Mouse (Mus musculus) bone marrow, adult 2 months (tissue): ENCODE data around the gene Fbxw2. TPM values are rescaled to one million over a fixed set of nuclear protein-coding genes. Genes with fewer than 3 reads are reported as not detected.

Source experiments
- H3K27ac ChIP-seq: fragments of 200-500 bp; 2 replicates; pipeline ENCODE4 v1.5.1; 2012; ENCODE audit warnings: low read depth, mild to moderate bottlenecking, control low read depth, inconsistent platforms, low read length; ENCODE audit not compliant: control insufficient read depth, poor library complexity, insufficient read depth
- H3K4me1 ChIP-seq: fragments of 200-500 bp; 2 replicates; pipeline ENCODE4 v1.6.1; 2011; ENCODE audit warnings: low read length; ENCODE audit not compliant: control insufficient read depth, insufficient read depth
- H3K4me3 ChIP-seq: fragments of 200-500 bp; replicated peaks from 2 replicates; pipeline ENCODE3; 2011; ENCODE audit warnings: mild to moderate bottlenecking, low read depth, low read length, control low read depth; ENCODE audit not compliant: control insufficient read depth
- CTCF ChIP-seq: fragments of 200-500 bp; IDR thresholded peaks from 2 replicates; pipeline ENCODE4 v1.5.1; 2011; ENCODE audit warnings: low read length, control low read depth; ENCODE audit not compliant: control insufficient read depth, insufficient read depth
- POLR2A ChIP-seq: fragments of 200-500 bp; IDR thresholded peaks from 2 replicates; pipeline ENCODE4 v1.6.1; 2011; ENCODE audit warnings: low read depth, mild to moderate bottlenecking, control low read depth, low read length, borderline replicate concordance; ENCODE audit not compliant: control insufficient read depth
- WGBS: fragments of 180-500 bp; shearing (Covaris S2); methylation state at CpG from one replicate; pipeline ENCODE4 v1.1.7; 2018; 5-methylcytosine and 5-hydroxymethylcytosine counted together
- polyA plus RNA-seq: library from polyadenylated mRNA; stranded (reverse); fragments of >200 nt; gene quantifications from 2 replicates; pipeline ENCODE4 v1.2.4, GENCODE M21; 2011; ENCODE audit warnings: low replicate concordance; ENCODE audit not compliant: missing spikeins, insufficient read depth, insufficient read length

Gene Fbxw2
- polyA plus RNA-seq = 37.9 and 39.2 TPM in 2 replicates

- Histone ChIP-seq H3K27ac (peak within 1 kb of the TSS; percentile 95), H3K4me1 (peaks cover 1% of the 10 kb centered on the region; the same call in 1 of the 2 replicates), H3K4me3 (peak within 1 kb of the TSS; percentile 78)
- under 1% methylated on average over 57 of the region's 57 CpGs for WGBS
- TF ChIP-seq POLR2A = peak; percentile 88; the same call in 1 of the 2 replicates
- no peak for TF ChIP-seq CTCF
Observed at GRCm38 (mm10) chr2:34825827-34826459, at the start of gene Fbxw2. Gene Fbxw2, minus strand, starts transcription at chr2:34826311.

- no peak within 1 kb of the TSS for H3K27ac ChIP-seq
- WGBS = 54% methylated on average over 8 of the region's 8 CpGs
- H3K4me3 ChIP-seq = no peak within 1 kb of the TSS
- no peak for TF ChIP-seq CTCF
- H3K4me1 ChIP-seq = no peaks in the 10 kb centered on the region
Observed at GRCm38 (mm10) chr2:34874816-34875345, 48.8 kb upstream of the Fbxw2 start, which contains the start of gene Psmd5. Gene Psmd5, minus strand, starts transcription at chr2:34874968.

GRCm38 (mm10) chr2:34874271-34874670, 48.2 kb upstream of the Fbxw2 start, which contains the start of gene Cutal:
Gene Cutal, plus strand, starts transcription at chr2:34874396.
- no peak within 1 kb of the TSS for H3K27ac ChIP-seq
- WGBS = 45% methylated on average over 14 of the region's 14 CpGs
- TF ChIP-seq POLR2A = no peak
- TF ChIP-seq CTCF = no peak
- no peak within 1 kb of the TSS for H3K4me3 ChIP-seq
- no peaks in the 10 kb centered on the region for H3K4me1 ChIP-seq

GRCm38 (mm10) chr2:34870520-34871474, 44.7 kb upstream of the Fbxw2 start:
- Histone ChIP-seq H3K4me1 (no peaks in the 10 kb centered on the region), H3K27ac (peak overlapping the region; percentile 97), H3K4me3 (peak overlapping the region; percentile 95)
- WGBS = under 1% methylated on average over 67 of the region's 67 CpGs
- TF ChIP-seq CTCF = no peak
- TF ChIP-seq POLR2A = peak; percentile 89; the same call in 1 of the 2 replicates

- H3K4me3 ChIP-seq = peak overlapping the region; percentile 54
- no peaks in the 10 kb centered on the region for H3K4me1 ChIP-seq
- peak overlapping the region; percentile 43; the same call in 1 of the 2 replicates for H3K27ac ChIP-seq
- 7% methylated on average over 5 of the region's 5 CpGs for WGBS
- TF ChIP-seq POLR2A (0 out of 2 replicates have a peak, but pooled peaks have one; percentile 16), CTCF (no peak)
Observed at GRCm38 (mm10) chr2:34869680-34870079, 43.6 kb upstream of the Fbxw2 start.

- Histone ChIP-seq H3K27ac (no peak overlapping the region), H3K4me3 (no peak overlapping the region), H3K4me1 (no peaks in the 10 kb centered on the region)
- no peak for TF ChIP-seq CTCF
- TF ChIP-seq POLR2A = no peak
- WGBS = 78% methylated on average over 8 of the region's 8 CpGs
Observed at GRCm38 (mm10) chr2:34857728-34858127, 31.6 kb upstream of the Fbxw2 start.

- no peak overlapping the region for H3K27ac ChIP-seq
- H3K4me3 ChIP-seq = no peak overlapping the region
- TF ChIP-seq POLR2A (no peak), CTCF (no peak)
- 96% methylated on average over 4 of the region's 4 CpGs for WGBS
- no peaks in the 10 kb centered on the region for H3K4me1 ChIP-seq
Observed at GRCm38 (mm10) chr2:34855265-34855664, 29.2 kb upstream of the Fbxw2 start.

- WGBS = 95% methylated on average over 1 of the region's 1 CpGs
- Histone ChIP-seq H3K4me3 (no peak overlapping the region), H3K4me1 (no peaks in the 10 kb centered on the region), H3K27ac (no peak overlapping the region)
- no peak for TF ChIP-seq POLR2A
- no peak for TF ChIP-seq CTCF
Observed at GRCm38 (mm10) chr2:34847702-34848101, 21.6 kb upstream of the Fbxw2 start.
